Mouse (Mus musculus) CH12.LX (cell line): Measurements from ENCODE around the gene Tmod1. TPM values are rescaled to one million over a fixed set of nuclear protein-coding genes. Genes with fewer than 3 reads are reported as not detected.

Source experiments
- DNase-seq: peaks from one replicate; pipeline ENCODE4 v3.0.0-alpha.2; 2013; ENCODE audit errors: extremely low read depth
- H3K27ac ChIP-seq: 2 replicates; pipeline ENCODE4 v1.5.1; 2012; ENCODE audit warnings: low read depth, mild to moderate bottlenecking, control low read depth, moderate library complexity; ENCODE audit not compliant: insufficient read depth
- H3K27me3 ChIP-seq: replicated peaks from 2 replicates; pipeline ENCODE3; 2012; ENCODE audit warnings: inconsistent platforms
- H3K36me3 ChIP-seq, 2 experiments: replicated peaks in 1 of 2; 2 replicates each; pipeline versions ENCODE3 to v1.6.1; 2012; ENCODE audit warnings: inconsistent platforms in 1 of 2, low read length in 1 of 2, mild to moderate bottlenecking in 1 of 2, mixed read lengths in 1 of 2, moderate library complexity in 1 of 2; ENCODE audit not compliant: control insufficient read depth in 1 of 2, insufficient read depth in 1 of 2
- H3K4me1 ChIP-seq, 2 experiments: 2 replicates each; pipeline ENCODE4 v1.6.1; 2012; ENCODE audit warnings: inconsistent platforms in 1 of 2, moderate library complexity in 1 of 2; ENCODE audit not compliant: insufficient read depth in 2 of 2, control insufficient read depth in 1 of 2
- H3K4me2 ChIP-seq: 2 replicates; pipeline ENCODE4 v1.6.1; 2012; ENCODE audit warnings: low read depth, mild to moderate bottlenecking, control low read depth; ENCODE audit not compliant: poor library complexity, insufficient read depth, severe bottlenecking
- H3K4me3 ChIP-seq, 3 experiments: fragments of 150-350 bp in 1 of 3; sonication (generic) in 1 of 3; replicated peaks in 1 of 3; 2 replicates each; pipeline versions ENCODE3 to v1.5.1; 2011 to 2012; ENCODE audit warnings: low read depth in 2 of 3, low read length in 2 of 3, mild to moderate bottlenecking in 2 of 3, moderate library complexity in 2 of 3, control low read depth in 1 of 3, improper control_type of control experiment in 1 of 3, inconsistent platforms in 1 of 3, mixed read lengths in 1 of 3; ENCODE audit not compliant: poor library complexity in 1 of 3
- H3K79me2 ChIP-seq: replicated peaks from 2 replicates; pipeline ENCODE4 v1.6.1; 2012; ENCODE audit warnings: mild to moderate bottlenecking, moderate library complexity; ENCODE audit not compliant: control insufficient read depth, poor library complexity, insufficient read depth, severe bottlenecking; ENCODE audit errors: extremely low read depth
- H3K9ac ChIP-seq: 2 replicates; pipeline ENCODE4 v1.6.1; 2012; ENCODE audit warnings: low read depth, mild to moderate bottlenecking, control low read depth, moderate library complexity; ENCODE audit not compliant: insufficient read depth
- H3K9me3 ChIP-seq: replicated peaks from 2 replicates; pipeline ENCODE3; 2012; ENCODE audit warnings: low read length, inconsistent platforms, mixed read lengths
- CHD2 ChIP-seq: IDR thresholded peaks from 2 replicates; pipeline ENCODE4 v1.6.1; 2011; ENCODE audit warnings: low read length, improper control_type of control experiment
- CTCF ChIP-seq, 2 experiments: IDR thresholded peaks in 1 of 2; conservative IDR thresholded peaks in 1 of 2; 2 replicates each; pipeline ENCODE4 v1.5.1; 2011 to 2012; ENCODE audit warnings: low read depth in 2 of 2, low read length in 2 of 2, improper control_type of control experiment in 1 of 2, inconsistent platforms in 1 of 2, mild to moderate bottlenecking in 1 of 2, moderate library complexity in 1 of 2
- ELF1 ChIP-seq: IDR thresholded peaks from 2 replicates; pipeline ENCODE4 v1.6.1; 2014; ENCODE audit warnings: low read depth, mild to moderate bottlenecking, inconsistent platforms, low read length, improper control_type of control experiment
- GABPA ChIP-seq: IDR thresholded peaks from 2 replicates; pipeline ENCODE4 v1.6.1; 2012; ENCODE audit warnings: low read depth, low read length, improper control_type of control experiment, inconsistent platforms; ENCODE audit not compliant: insufficient replicate concordance
- HCFC1 ChIP-seq: IDR thresholded peaks from 2 replicates; pipeline ENCODE4 v1.6.1; 2012; ENCODE audit warnings: low read depth, mild to moderate bottlenecking, inconsistent platforms, low read length, improper control_type of control experiment
- IRF4 ChIP-seq: IDR thresholded peaks from 2 replicates; pipeline ENCODE4 v1.6.1; 2014; ENCODE audit warnings: low read depth, mild to moderate bottlenecking, inconsistent platforms, low read length, improper control_type of control experiment
- MAX ChIP-seq: IDR thresholded peaks from 2 replicates; pipeline ENCODE4 v1.6.1; 2011; ENCODE audit warnings: low read length, improper control_type of control experiment
- MAZ ChIP-seq: IDR thresholded peaks from 2 replicates; pipeline ENCODE4 v1.6.1; 2012; ENCODE audit warnings: low read depth, mild to moderate bottlenecking, inconsistent platforms, low read length, improper control_type of control experiment, moderate library complexity
- MEF2A ChIP-seq: IDR thresholded peaks from 2 replicates; pipeline ENCODE4 v1.6.1; 2014; ENCODE audit warnings: low read depth, mild to moderate bottlenecking, inconsistent platforms, low read length, improper control_type of control experiment, borderline replicate concordance
- MXI1 ChIP-seq: IDR thresholded peaks from 2 replicates; pipeline ENCODE4 v1.6.1; 2011; ENCODE audit warnings: mild to moderate bottlenecking, low read depth, low read length, improper control_type of control experiment
- MYC ChIP-seq: IDR thresholded peaks from 2 replicates; pipeline ENCODE4 v1.6.1; 2011; ENCODE audit warnings: low read depth, mild to moderate bottlenecking, improper control_type of control experiment, low read length
- NELFE ChIP-seq: IDR thresholded peaks from 2 replicates; pipeline ENCODE4 v1.6.1; 2011; ENCODE audit warnings: low read depth, low read length, improper control_type of control experiment
- NRF1 ChIP-seq: IDR thresholded peaks from 2 replicates; pipeline ENCODE4 v1.6.1; 2014; ENCODE audit warnings: low read depth, mild to moderate bottlenecking, inconsistent platforms, low read length, improper control_type of control experiment, moderate library complexity
- RAD21 ChIP-seq: IDR thresholded peaks from 2 replicates; pipeline ENCODE4 v1.6.1; 2011; ENCODE audit warnings: low read depth, mild to moderate bottlenecking, low read length, improper control_type of control experiment, moderate library complexity
- SMC3 ChIP-seq: IDR thresholded peaks from 2 replicates; pipeline ENCODE4 v1.6.1; 2011; ENCODE audit warnings: low read depth, low read length, improper control_type of control experiment
- TCF12 ChIP-seq: IDR thresholded peaks from 2 replicates; pipeline ENCODE4 v1.6.1; 2014; ENCODE audit warnings: low read depth, mild to moderate bottlenecking, inconsistent platforms, low read length, improper control_type of control experiment
- UBTF ChIP-seq: IDR thresholded peaks from 2 replicates; pipeline ENCODE4 v1.6.1; 2012; ENCODE audit warnings: low read depth, mild to moderate bottlenecking, inconsistent platforms, low read length, improper control_type of control experiment, moderate library complexity
- ZKSCAN1 ChIP-seq: IDR thresholded peaks from 2 replicates; pipeline ENCODE4 v1.6.1; 2012; ENCODE audit warnings: low read depth, inconsistent platforms, low read length, improper control_type of control experiment, borderline replicate concordance
- ZMIZ1 ChIP-seq: IDR thresholded peaks from 2 replicates; pipeline ENCODE4 v1.6.1; 2012; ENCODE audit warnings: low read depth, mild to moderate bottlenecking, inconsistent platforms, low read length, improper control_type of control experiment
- dilution Hi-C: fragments of 300-500 bp; cut with MboI; formaldehyde crosslinking; loops from 2 replicates; pipeline ENCODE4 v1.14.3; 2020; ENCODE audit warnings: low sequenced_read_pairs; ENCODE audit not compliant: extremely low pct_unique_long_range_greater_than_20kb, extremely low pct_ligation_motif_present
- in situ Hi-C: fragments of 300-500 bp; cut with MboI; formaldehyde crosslinking; loops from 3 replicates; pipeline ENCODE4 v1.14.3; 2019; ENCODE audit warnings: low sequenced_read_pairs, low pct_ligation_motif_present, low pct_unique_long_range_greater_than_20kb, mixed read lengths
- polyA plus RNA-seq: library from polyadenylated mRNA; unstranded; fragments of >175 nt; gene quantifications from 2 replicates; pipeline ENCODE4 v1.2.1, GENCODE M21; 2012; ENCODE audit warnings: low read depth; ENCODE audit not compliant: insufficient read length
- total RNA-seq, 2 experiments: library from RNA; depleted of rRNA; stranded (reverse); fragments of 300-350 nt in 1 of 2; fragments of >200 nt in 1 of 2; gene quantifications; 2 replicates each; pipeline ENCODE4 v1.2.3; 2012 to 2014

The Tmod1 gene
- total and polyA plus RNA-seq, 3 experiments = 0.93 to 3.1 (median 2.5) TPM

DNA sequence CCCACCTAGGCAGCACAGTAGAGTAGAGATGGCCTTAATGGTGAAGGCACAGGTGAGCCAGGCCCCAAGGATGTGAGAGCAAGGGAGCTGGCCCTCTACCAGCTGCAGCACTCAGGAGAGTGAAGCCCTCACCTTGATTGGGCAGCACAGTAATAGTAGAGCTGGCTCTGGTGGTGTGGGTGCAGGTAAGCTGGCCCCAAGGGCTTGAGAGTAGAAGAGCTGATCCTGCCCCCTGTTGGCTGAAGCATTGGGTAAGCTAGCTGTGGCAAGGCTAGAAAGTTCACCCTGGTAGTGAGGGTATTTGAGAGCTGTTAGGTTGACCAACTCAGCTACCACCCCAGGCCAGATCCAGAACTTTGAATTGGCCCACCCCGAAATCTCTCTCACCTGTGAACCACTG is 23.1 kb upstream of the Tmod1 start:
- dilution Hi-C loops (no loop called here), in situ Hi-C loops (no loop called here)
- Histone ChIP-seq H3K79me2 (no peaks in the 10 kb centered on the region), H3K4me2 (no peak overlapping the region), H3K27ac (no peak overlapping the region), H3K9ac (no peak overlapping the region), H3K36me3 (peaks cover 0 to under 1% of the 10 kb centered on the region in 2 experiments), H3K4me3 (no peak overlapping the region), H3K9me3 (no peaks in the 10 kb centered on the region), H3K4me1 (peaks cover 7 to 39% of the 10 kb centered on the region in 2 experiments), H3K27me3 (no peaks in the 10 kb centered on the region)
- TF ChIP-seq MYC = no peak
- peak; percentile 37 for TF ChIP-seq SMC3
- TF ChIP-seq ELF1 = no peak
- TF ChIP-seq CHD2 = no peak
- TF ChIP-seq CTCF (conservative IDR thresholded peaks at IDR 0.05 in 1 of 2, IDR thresholded peaks at IDR 0.05 in 1 of 2; ENCODE audit: low read depth in 2 of 2, low read length in 2 of 2) = peak in 1 of 2 experiments; percentile 47; a peak in 2 of 4 replicates
- peak; percentile 32 for TF ChIP-seq RAD21
- no peak for DNase-seq

DNA sequence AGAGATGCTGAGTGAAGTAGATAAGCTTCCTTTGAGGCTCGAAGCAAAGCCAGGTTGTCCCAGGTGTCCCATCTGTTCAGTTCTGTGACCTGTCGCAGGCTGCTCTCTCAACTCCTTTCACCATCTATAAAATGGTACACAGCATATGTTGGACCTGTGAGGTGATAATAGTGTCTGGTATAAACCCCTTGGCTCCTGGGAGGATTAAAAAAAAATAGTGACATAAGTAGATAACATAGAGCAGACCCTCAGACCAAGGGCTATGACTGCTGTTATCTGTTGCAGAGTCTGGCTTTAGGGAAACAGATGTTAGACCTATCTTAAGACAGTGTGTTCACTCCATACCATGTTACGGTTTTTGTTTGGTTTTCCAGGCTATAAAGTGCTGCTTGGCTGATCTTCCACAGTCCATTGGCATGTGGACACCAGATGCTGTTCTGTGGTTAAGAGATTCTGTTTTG is 15.7 kb upstream of the Tmod1 start:
- no peak overlapping the region for H3K4me3 ChIP-seq
- TF ChIP-seq GABPA (no peak), UBTF (no peak), NELFE (no peak), MAZ (no peak), MXI1 (no peak), ZMIZ1 (no peak), MAX (no peak), MYC (no peak), CTCF (conservative IDR thresholded peaks at IDR 0.05 in 1 of 2, IDR thresholded peaks at IDR 0.05 in 1 of 2; ENCODE audit: low read depth in 2 of 2, low read length in 2 of 2) (no peak), IRF4 (no peak), MEF2A (no peak), TCF12 (no peak), SMC3 (no peak), NRF1 (no peak), HCFC1 (no peak), ELF1 (no peak), ZKSCAN1 (no peak)
- peaks cover 0 to 2% of the 10 kb centered on the region in 2 experiments for H3K36me3 ChIP-seq
- no peaks in the 10 kb centered on the region for H3K9me3 ChIP-seq
- no peak overlapping the region for H3K4me2 ChIP-seq
- H3K27ac ChIP-seq = no peak overlapping the region
- no peaks in the 10 kb centered on the region for H3K27me3 ChIP-seq
- H3K9ac ChIP-seq = no peak overlapping the region
- H3K79me2 ChIP-seq = no peaks in the 10 kb centered on the region
- dilution Hi-C loops = no loop called here
- H3K4me1 ChIP-seq = peaks cover 0 to 11% of the 10 kb centered on the region in 2 experiments; a peak in 2 of 4 replicates
- in situ Hi-C loops = no loop called here
- no peak for DNase-seq
